Mouse (Mus musculus): ENCODE results near the gene Kank1. TPM values are rescaled to one million over a fixed set of nuclear protein-coding genes. Genes with fewer than 3 reads are reported as not detected.

Kank1 gene
- polyA plus RNA-seq, 1 experiment from 2014 or later, result 16.6 TPM

- H3K27ac ChIP-seq (replicated peaks; ENCODE audit: low read depth, low read length), result no peak overlapping the region
- H3K4me1 ChIP-seq (ENCODE audit: control insufficient read depth, insufficient read depth, low read length), result peaks cover 3% of the 10 kb centered on the region; the same call in 1 of the 2 replicates
- H3K27me3 ChIP-seq (replicated peaks; ENCODE audit: control insufficient read depth, insufficient read depth, low read length), result no peaks in the 10 kb centered on the region
- H3K36me3 ChIP-seq (ENCODE audit: control insufficient read depth, insufficient read depth, low read length), result no peaks in the 10 kb centered on the region
- no peak overlapping the region for H3K9ac ChIP-seq (ENCODE audit: low read depth, low read length)
- DNase-seq (ENCODE audit: low spot score) (peak; percentile 85), ATAC-seq (ENCODE audit: low read depth) (no peak)
- no peaks in the 10 kb centered on the region for H3K9me3 ChIP-seq (ENCODE audit: control insufficient read depth, low read length)
- no peak overlapping the region for H3K4me3 ChIP-seq (ENCODE audit: low read depth, low read length)
- 41% methylated on average over 11 of the region's 11 CpGs for WGBS
- H3K4me2 ChIP-seq (ENCODE audit: low read depth, low read length), result no peak overlapping the region
These were observed 104.2 kb downstream of the Kank1 start for GRCm38 (mm10) chr19:25340630-25341620.

- no peak overlapping the region for H3K27ac ChIP-seq (replicated peaks; ENCODE audit: low read depth, low read length)
These were observed 105.3 kb downstream of the Kank1 start for GRCm38 (mm10) chr19:25342026-25342425.

GRCm38 (mm10) chr19:25343657-25344322, 107.0 kb downstream of the Kank1 start:
- H3K9ac ChIP-seq (ENCODE audit: low read depth, low read length), result no peak overlapping the region
- 0 out of 2 replicates have a peak overlapping the region, but pooled peaks have one; percentile 8 for H3K27ac ChIP-seq (replicated peaks; ENCODE audit: low read depth, low read length)
- peak overlapping the region; percentile 13; the same call in 1 of the 2 replicates for H3K4me2 ChIP-seq (ENCODE audit: low read depth, low read length)
- DNase-seq (ENCODE audit: low spot score) (no peak), ATAC-seq (ENCODE audit: low read depth) (no peak)
- WGBS, result 55% methylated on average over 16 of the region's 16 CpGs
- H3K4me3 ChIP-seq (ENCODE audit: low read depth, low read length), result no peak overlapping the region
- H3K36me3 ChIP-seq (ENCODE audit: control insufficient read depth, insufficient read depth, low read length), result no peaks in the 10 kb centered on the region
- H3K27me3 ChIP-seq (replicated peaks; ENCODE audit: control insufficient read depth, insufficient read depth, low read length), result no peaks in the 10 kb centered on the region
- H3K4me1 ChIP-seq (ENCODE audit: control insufficient read depth, insufficient read depth, low read length), result peaks cover 3% of the 10 kb centered on the region; the same call in 1 of the 2 replicates
- H3K9me3 ChIP-seq (ENCODE audit: control insufficient read depth, low read length), result no peaks in the 10 kb centered on the region

More at GRCm38 (mm10) chr19:25342026-25342425, 105.3 kb downstream of the Kank1 start:
- no peaks in the 10 kb centered on the region for H3K27me3 ChIP-seq (replicated peaks; ENCODE audit: control insufficient read depth, insufficient read depth, low read length)
- no peaks in the 10 kb centered on the region for H3K36me3 ChIP-seq (ENCODE audit: control insufficient read depth, insufficient read depth, low read length)
- H3K4me3 ChIP-seq (ENCODE audit: low read depth, low read length), result no peak overlapping the region
- DNase-seq (ENCODE audit: low spot score) (no peak), ATAC-seq (ENCODE audit: low read depth) (no peak)
- H3K9me3 ChIP-seq (ENCODE audit: control insufficient read depth, low read length), result no peaks in the 10 kb centered on the region
- 90% methylated on average over 5 of the region's 5 CpGs for WGBS
- no peak overlapping the region for H3K4me2 ChIP-seq (ENCODE audit: low read depth, low read length)
- no peak overlapping the region for H3K9ac ChIP-seq (ENCODE audit: low read depth, low read length)
- peaks cover 3% of the 10 kb centered on the region; the same call in 1 of the 2 replicates for H3K4me1 ChIP-seq (ENCODE audit: control insufficient read depth, insufficient read depth, low read length)

- H3K4me3 ChIP-seq (ENCODE audit: low read depth, low read length), result no peak overlapping the region
- peaks cover 3% of the 10 kb centered on the region; the same call in 1 of the 2 replicates for H3K4me1 ChIP-seq (ENCODE audit: control insufficient read depth, insufficient read depth, low read length)
- ATAC-seq (ENCODE audit: low read depth) (no peak), DNase-seq (ENCODE audit: low spot score) (no peak)
- no peak overlapping the region for H3K4me2 ChIP-seq (ENCODE audit: low read depth, low read length)
- H3K9ac ChIP-seq (ENCODE audit: low read depth, low read length), result no peak overlapping the region
- 42% methylated on average over 6 of the region's 6 CpGs for WGBS
- no peaks in the 10 kb centered on the region for H3K36me3 ChIP-seq (ENCODE audit: control insufficient read depth, insufficient read depth, low read length)
- H3K9me3 ChIP-seq (ENCODE audit: control insufficient read depth, low read length), result no peaks in the 10 kb centered on the region
- H3K27ac ChIP-seq (replicated peaks; ENCODE audit: low read depth, low read length), result 0 out of 2 replicates have a peak overlapping the region, but pooled peaks have one; percentile 8
- H3K27me3 ChIP-seq (replicated peaks; ENCODE audit: control insufficient read depth, insufficient read depth, low read length), result no peaks in the 10 kb centered on the region
These were observed 107.6 kb downstream of the Kank1 start for GRCm38 (mm10) chr19:25344371-25344770.

- Histone ChIP-seq H3K27me3 (replicated peaks; ENCODE audit: control insufficient read depth, insufficient read depth, low read length) (no peaks in the 10 kb centered on the region), H3K4me3 (ENCODE audit: low read depth, low read length) (no peak overlapping the region), H3K36me3 (ENCODE audit: control insufficient read depth, insufficient read depth, low read length) (no peaks in the 10 kb centered on the region), H3K4me1 (ENCODE audit: control insufficient read depth, insufficient read depth, low read length) (peaks cover 3% of the 10 kb centered on the region; the same call in 1 of the 2 replicates), H3K9me3 (ENCODE audit: control insufficient read depth, low read length) (no peaks in the 10 kb centered on the region), H3K4me2 (ENCODE audit: low read depth, low read length) (no peak overlapping the region), H3K27ac (replicated peaks; ENCODE audit: low read depth, low read length) (no peak overlapping the region), H3K9ac (ENCODE audit: low read depth, low read length) (no peak overlapping the region)
- ATAC-seq (ENCODE audit: low read depth), result no peak
- no peak for DNase-seq (ENCODE audit: low spot score)
- WGBS, result 77% methylated on average over 5 of the region's 5 CpGs
These were observed 109.2 kb downstream of the Kank1 start for GRCm38 (mm10) chr19:25345972-25346371.

- ATAC-seq (ENCODE audit: low read depth) (no peak), DNase-seq (ENCODE audit: low spot score) (peak; percentile 54)
- no peaks in the 10 kb centered on the region for H3K36me3 ChIP-seq (ENCODE audit: control insufficient read depth, insufficient read depth, low read length)
- WGBS, result 58% methylated on average over 5 of the region's 5 CpGs
- H3K4me2 ChIP-seq (ENCODE audit: low read depth, low read length), result no peak overlapping the region
- no peak overlapping the region for H3K9ac ChIP-seq (ENCODE audit: low read depth, low read length)
- no peak overlapping the region for H3K27ac ChIP-seq (replicated peaks; ENCODE audit: low read depth, low read length)
- H3K4me3 ChIP-seq (ENCODE audit: low read depth, low read length), result no peak overlapping the region
- peaks cover 6% of the 10 kb centered on the region for H3K4me1 ChIP-seq (ENCODE audit: control insufficient read depth, insufficient read depth, low read length)
- no peaks in the 10 kb centered on the region for H3K27me3 ChIP-seq (replicated peaks; ENCODE audit: control insufficient read depth, insufficient read depth, low read length)
- no peaks in the 10 kb centered on the region for H3K9me3 ChIP-seq (ENCODE audit: control insufficient read depth, low read length)
These were observed 110.7 kb downstream of the Kank1 start for GRCm38 (mm10) chr19:25347515-25347914.

- no peaks in the 10 kb centered on the region for H3K36me3 ChIP-seq (ENCODE audit: control insufficient read depth, insufficient read depth, low read length)
- no peaks in the 10 kb centered on the region for H3K9me3 ChIP-seq (ENCODE audit: control insufficient read depth, low read length)
- no peaks in the 10 kb centered on the region for H3K27me3 ChIP-seq (replicated peaks; ENCODE audit: control insufficient read depth, insufficient read depth, low read length)
- no peak overlapping the region for H3K9ac ChIP-seq (ENCODE audit: low read depth, low read length)
- H3K4me1 ChIP-seq (ENCODE audit: control insufficient read depth, insufficient read depth, low read length), result peaks cover 5% of the 10 kb centered on the region; the same call in 1 of the 2 replicates
- 46% methylated on average over 15 of the region's 15 CpGs for WGBS
- ATAC-seq (ENCODE audit: low read depth), result peak; percentile 57
- H3K27ac ChIP-seq (replicated peaks; ENCODE audit: low read depth, low read length), result no peak overlapping the region
- DNase-seq (ENCODE audit: low spot score), result no peak
- no peak overlapping the region for H3K4me2 ChIP-seq (ENCODE audit: low read depth, low read length)
- H3K4me3 ChIP-seq (ENCODE audit: low read depth, low read length), result no peak overlapping the region
These were observed 114.6 kb downstream of the Kank1 start for GRCm38 (mm10) chr19:25351257-25351955.

GRCm38 (mm10) chr19:25357094-25357493, 120.3 kb downstream of the Kank1 start:
- no peak overlapping the region for H3K27ac ChIP-seq (replicated peaks; ENCODE audit: low read depth, low read length)
- DNase-seq (ENCODE audit: low spot score) (no peak), ATAC-seq (ENCODE audit: low read depth) (peak; percentile 10; the same call in 1 of the 2 replicates)
- no peaks in the 10 kb centered on the region for H3K36me3 ChIP-seq (ENCODE audit: control insufficient read depth, insufficient read depth, low read length)
- no peak overlapping the region for H3K4me3 ChIP-seq (ENCODE audit: low read depth, low read length)
- H3K9me3 ChIP-seq (ENCODE audit: control insufficient read depth, low read length), result no peaks in the 10 kb centered on the region
- WGBS, result 73% methylated on average over 11 of the region's 11 CpGs
- peaks cover 31% of the 10 kb centered on the region for H3K4me1 ChIP-seq (ENCODE audit: control insufficient read depth, insufficient read depth, low read length)
- no peak overlapping the region for H3K4me2 ChIP-seq (ENCODE audit: low read depth, low read length)
- H3K27me3 ChIP-seq (replicated peaks; ENCODE audit: control insufficient read depth, insufficient read depth, low read length), result no peaks in the 10 kb centered on the region
- no peak overlapping the region for H3K9ac ChIP-seq (ENCODE audit: low read depth, low read length)
